Mouse (Mus musculus): Measurements from ENCODE around the gene Col20a1. TPM values are rescaled to one million over a fixed set of nuclear protein-coding genes. Genes with fewer than 3 reads are reported as not detected.

The Col20a1 gene
- polyA plus RNA-seq, 1 experiment from 2014 or later = 0.22 TPM

- H3K9ac ChIP-seq = no peak overlapping the region
- H3K27me3 ChIP-seq (replicated peaks) = no peaks in the 10 kb centered on the region
- H3K4me1 ChIP-seq = no peaks in the 10 kb centered on the region; the same call in 1 of the 2 replicates
- 16% methylated on average over 5 of the region's 5 CpGs for WGBS
- H3K9me3 ChIP-seq = no peaks in the 10 kb centered on the region
- H3K4me2 ChIP-seq = no peak overlapping the region
- H3K36me3 ChIP-seq (replicated peaks) = no peaks in the 10 kb centered on the region
- peak; percentile 70 for ATAC-seq (replicated peaks)
- H3K4me3 ChIP-seq = no peak overlapping the region
- H3K27ac ChIP-seq = no peak overlapping the region
Measured at GRCm38 (mm10) chr2:180996436-180996835, 10.1 kb downstream of the Col20a1 start.

- Histone ChIP-seq H3K27me3 (replicated peaks) (no peaks in the 10 kb centered on the region), H3K4me3 (no peak overlapping the region), H3K9ac (no peak overlapping the region), H3K27ac (no peak overlapping the region), H3K9me3 (no peaks in the 10 kb centered on the region), H3K4me2 (no peak overlapping the region), H3K36me3 (replicated peaks) (no peaks in the 10 kb centered on the region), H3K4me1 (no peaks in the 10 kb centered on the region; the same call in 1 of the 2 replicates)
- ATAC-seq (replicated peaks) = peak; percentile 15; the same call in 1 of the 2 replicates
- 74% methylated on average over 3 of the region's 3 CpGs for WGBS
Measured at GRCm38 (mm10) chr2:180996905-180997304, 10.6 kb downstream of the Col20a1 start.

GRCm38 (mm10) chr2:181007054-181007453 lies 20.7 kb downstream of the Col20a1 start:
- H3K36me3 ChIP-seq (replicated peaks) = no peaks in the 10 kb centered on the region
- H3K9ac ChIP-seq = no peak overlapping the region
- H3K9me3 ChIP-seq = no peaks in the 10 kb centered on the region
- H3K4me3 ChIP-seq = no peak overlapping the region
- H3K27me3 ChIP-seq (replicated peaks) = no peaks in the 10 kb centered on the region
- no peaks in the 10 kb centered on the region for H3K4me1 ChIP-seq
- ATAC-seq (replicated peaks) = no peak
- WGBS = 40% methylated on average over 4 of the region's 4 CpGs
- H3K27ac ChIP-seq = no peak overlapping the region
- H3K4me2 ChIP-seq = no peak overlapping the region

- ATAC-seq (replicated peaks) = no peak
- no peak overlapping the region for H3K4me2 ChIP-seq
- H3K9ac ChIP-seq = no peak overlapping the region
- 64% methylated on average over 5 of the region's 5 CpGs for whole genome bisulfite sequencing
- no peak overlapping the region for H3K27ac ChIP-seq
- no peaks in the 10 kb centered on the region for H3K4me1 ChIP-seq
- no peaks in the 10 kb centered on the region for H3K9me3 ChIP-seq
- H3K4me3 ChIP-seq = no peak overlapping the region
- no peaks in the 10 kb centered on the region for H3K27me3 ChIP-seq (replicated peaks)
- no peaks in the 10 kb centered on the region for H3K36me3 ChIP-seq (replicated peaks)
Measured at GRCm38 (mm10) chr2:181008339-181008738, 22.0 kb downstream of the Col20a1 start.

- ATAC-seq (replicated peaks) = no peak
Measured at GRCm38 (mm10) chr2:181031406-181031934, 45.1 kb downstream of the Col20a1 start.

GRCm38 (mm10) chr2:181032407-181032806 lies 46.1 kb downstream of the Col20a1 start:
- no peaks in the 10 kb centered on the region for H3K27me3 ChIP-seq (replicated peaks)
- no peaks in the 10 kb centered on the region for H3K36me3 ChIP-seq (replicated peaks)
- no peaks in the 10 kb centered on the region for H3K9me3 ChIP-seq
- WGBS = 56% methylated on average over 5 of the region's 5 CpGs
- H3K4me1 ChIP-seq = 0 out of 2 replicates have a peak, but pooled peaks cover 9% of the 10 kb centered on the region
- H3K4me2 ChIP-seq = no peak overlapping the region
- no peak for ATAC-seq (replicated peaks)
- H3K4me3 ChIP-seq = no peak overlapping the region
- H3K9ac ChIP-seq = no peak overlapping the region
- H3K27ac ChIP-seq = no peak overlapping the region

More at GRCm38 (mm10) chr2:181031406-181031934, 45.1 kb downstream of the Col20a1 start:
- Histone ChIP-seq H3K4me3 (no peak overlapping the region), H3K9me3 (no peaks in the 10 kb centered on the region), H3K9ac (no peak overlapping the region), H3K4me2 (no peak overlapping the region), H3K27me3 (replicated peaks) (no peaks in the 10 kb centered on the region), H3K4me1 (0 out of 2 replicates have a peak, but pooled peaks cover 7% of the 10 kb centered on the region), H3K36me3 (replicated peaks) (no peaks in the 10 kb centered on the region), H3K27ac (no peak overlapping the region)
- 84% methylated on average over 11 of the region's 11 CpGs for WGBS

GRCm38 (mm10) chr2:181033310-181033709 lies 47.0 kb downstream of the Col20a1 start:
- Histone ChIP-seq H3K4me1 (peaks cover 14% of the 10 kb centered on the region), H3K9me3 (no peaks in the 10 kb centered on the region), H3K36me3 (replicated peaks) (no peaks in the 10 kb centered on the region), H3K27ac (no peak overlapping the region), H3K4me3 (no peak overlapping the region), H3K27me3 (replicated peaks) (no peaks in the 10 kb centered on the region), H3K4me2 (no peak overlapping the region), H3K9ac (no peak overlapping the region)
- WGBS = 67% methylated on average over 6 of the region's 6 CpGs
- no peak for ATAC-seq (replicated peaks)

GRCm38 (mm10) chr2:181035186-181035585 lies 48.9 kb downstream of the Col20a1 start:
- Histone ChIP-seq H3K27me3 (replicated peaks) (no peaks in the 10 kb centered on the region), H3K9ac (no peak overlapping the region), H3K4me3 (no peak overlapping the region), H3K4me1 (peaks cover 26% of the 10 kb centered on the region), H3K27ac (no peak overlapping the region), H3K36me3 (replicated peaks) (no peaks in the 10 kb centered on the region), H3K4me2 (no peak overlapping the region), H3K9me3 (no peaks in the 10 kb centered on the region)
- no peak for ATAC-seq (replicated peaks)
- 86% methylated on average over 7 of the region's 7 CpGs for WGBS

GRCm38 (mm10) chr2:181036561-181036960 lies 50.2 kb downstream of the Col20a1 start:
- no peak overlapping the region for H3K4me3 ChIP-seq
- H3K9me3 ChIP-seq = no peaks in the 10 kb centered on the region
- H3K27me3 ChIP-seq (replicated peaks) = no peaks in the 10 kb centered on the region
- H3K27ac ChIP-seq = no peak overlapping the region
- no peak overlapping the region for H3K4me2 ChIP-seq
- no peaks in the 10 kb centered on the region for H3K36me3 ChIP-seq (replicated peaks)
- no peak for ATAC-seq (replicated peaks)
- H3K9ac ChIP-seq = no peak overlapping the region
- peaks cover 28% of the 10 kb centered on the region for H3K4me1 ChIP-seq
- WGBS = 82% methylated on average over 6 of the region's 6 CpGs

- Histone ChIP-seq H3K27ac (peak overlapping the region; percentile 68), H3K4me2 (peak overlapping the region; percentile 72), H3K27me3 (replicated peaks) (no peaks in the 10 kb centered on the region), H3K36me3 (replicated peaks) (no peaks in the 10 kb centered on the region), H3K4me3 (peak overlapping the region; percentile 73), H3K4me1 (peaks cover 47% of the 10 kb centered on the region), H3K9ac (peak overlapping the region; percentile 73), H3K9me3 (no peaks in the 10 kb centered on the region)
- ATAC-seq (replicated peaks) = peak; percentile 53
- under 1% methylated on average over 59 of the region's 63 CpGs for WGBS
Measured at GRCm38 (mm10) chr2:181038644-181039355, 52.5 kb downstream of the Col20a1 start.

- H3K4me2 ChIP-seq = peak overlapping the region; percentile 72
- under 1% methylated on average over 16 of the region's 16 CpGs for WGBS
- H3K27ac ChIP-seq = peak overlapping the region; percentile 68
- H3K9me3 ChIP-seq = no peaks in the 10 kb centered on the region
- H3K27me3 ChIP-seq (replicated peaks) = no peaks in the 10 kb centered on the region
- H3K9ac ChIP-seq = peak overlapping the region; percentile 73
- H3K4me1 ChIP-seq = peaks cover 52% of the 10 kb centered on the region
- H3K4me3 ChIP-seq = peak overlapping the region; percentile 73
- ATAC-seq (replicated peaks) = peak; percentile 38
- no peaks in the 10 kb centered on the region for H3K36me3 ChIP-seq (replicated peaks)
Measured at GRCm38 (mm10) chr2:181039356-181039680, 53.0 kb downstream of the Col20a1 start.

GRCm38 (mm10) chr2:181041941-181042340 lies 55.6 kb downstream of the Col20a1 start:
- Histone ChIP-seq H3K27me3 (replicated peaks) (no peaks in the 10 kb centered on the region), H3K4me2 (no peak overlapping the region), H3K9ac (no peak overlapping the region), H3K27ac (peak overlapping the region; percentile 53), H3K4me3 (no peak overlapping the region), H3K36me3 (replicated peaks) (no peaks in the 10 kb centered on the region), H3K4me1 (peaks cover 51% of the 10 kb centered on the region), H3K9me3 (no peaks in the 10 kb centered on the region)
- ATAC-seq (replicated peaks) = 0 out of 2 replicates have a peak, but pooled peaks have one; percentile 13
- WGBS = 5% methylated on average over 7 of the region's 7 CpGs

- H3K9me3 ChIP-seq = no peaks in the 10 kb centered on the region
- H3K4me1 ChIP-seq = peaks cover 47% of the 10 kb centered on the region
- H3K9ac ChIP-seq = no peak overlapping the region
- peak overlapping the region; percentile 53 for H3K27ac ChIP-seq
- peak; percentile 51; the same call in 1 of the 2 replicates for ATAC-seq (replicated peaks)
- no peak overlapping the region for H3K4me3 ChIP-seq
- H3K36me3 ChIP-seq (replicated peaks) = no peaks in the 10 kb centered on the region
- no peaks in the 10 kb centered on the region for H3K27me3 ChIP-seq (replicated peaks)
- no peak overlapping the region for H3K4me2 ChIP-seq
Measured at GRCm38 (mm10) chr2:181042376-181042775, 56.0 kb downstream of the Col20a1 start.

Data from midbrain, embryonic 15.5 days (tissue).